Mouse (Mus musculus): ENCODE results near the gene Csnk2a2. TPM values are rescaled to one million over a fixed set of nuclear protein-coding genes. Genes with fewer than 3 reads are reported as not detected.

The Csnk2a2 gene
- polyA plus RNA-seq, 1 experiment, result 119 TPM

GRCm38 (mm10) chr8:95396752-95397151 is 93.1 kb downstream of the Csnk2a2 start:
- TF ChIP-seq CTCF (IDR thresholded peaks at IDR 0.05; ENCODE audit: borderline replicate concordance, insufficient read depth, low read length) (no peak), POLR2A (IDR thresholded peaks at IDR 0.05; ENCODE audit: low read depth, low read length) (no peak)
- no peak overlapping the region for H3K27ac ChIP-seq (ENCODE audit: insufficient read depth, low read length)

More at GRCm38 (mm10) chr8:95396752-95397151, 93.1 kb downstream of the Csnk2a2 start:
- Histone ChIP-seq H3K4me1 (ENCODE audit: control insufficient read depth, insufficient read depth, low read length) (no peaks in the 10 kb centered on the region), H3K4me3 (ENCODE audit: insufficient read depth, low read length) (no peak overlapping the region)

Other genes with a start within 250 kb of the Csnk2a2 start
- gene Cngb1, start 183.5 kb downstream of the Csnk2a2 start, polyA plus RNA-seq (2011; ENCODE audit: insufficient read length, low read depth, missing spikeins), result 0.09 and 0.13 TPM in 2 replicates
- gene Tepp, start 179.5 kb downstream of the Csnk2a2 start, polyA plus RNA-seq (2011; ENCODE audit: insufficient read length, low read depth, missing spikeins), result not detected in 2 replicates
- gene Zfp319, start 158.1 kb downstream of the Csnk2a2 start, polyA plus RNA-seq (2011; ENCODE audit: insufficient read length, low read depth, missing spikeins), result 5.8 and 6.6 TPM in 2 replicates
- gene Usb1, start 157.8 kb downstream of the Csnk2a2 start, polyA plus RNA-seq (2011; ENCODE audit: insufficient read length, low read depth, missing spikeins), result 22.8 and 24.1 TPM in 2 replicates
- 0.85 and 1.4 TPM in 2 replicates for gene Mmp15, start 137.8 kb downstream of the Csnk2a2 start, polyA plus RNA-seq (2011; ENCODE audit: insufficient read length, low read depth, missing spikeins)
- gene Cfap20, start 55.2 kb downstream of the Csnk2a2 start, polyA plus RNA-seq (2011; ENCODE audit: insufficient read length, low read depth, missing spikeins), result 55.4 and 68.2 TPM in 2 replicates
- gene Ccdc113, start 44.0 kb upstream of the Csnk2a2 start, polyA plus RNA-seq (2011; ENCODE audit: insufficient read length, low read depth, missing spikeins), result not detected in 2 replicates
- not detected in 2 replicates for gene Prss54, start 86.3 kb upstream of the Csnk2a2 start, polyA plus RNA-seq (2011; ENCODE audit: insufficient read length, low read depth, missing spikeins)
- 6.8 and 7.0 TPM in 2 replicates for gene Gins3, start 143.4 kb upstream of the Csnk2a2 start, polyA plus RNA-seq (2011; ENCODE audit: insufficient read length, low read depth, missing spikeins)
- gene Ndrg4, start 186.9 kb upstream of the Csnk2a2 start, polyA plus RNA-seq (2011; ENCODE audit: insufficient read length, low read depth, missing spikeins), result 49.7 and 67.9 TPM in 2 replicates
- 16.8 and 20.2 TPM in 2 replicates for gene Setd6, start 225.8 kb upstream of the Csnk2a2 start, polyA plus RNA-seq (2011; ENCODE audit: insufficient read length, low read depth, missing spikeins)